Mouse (Mus musculus): ENCODE measurements around the gene Aacs. TPM values are rescaled to one million over a fixed set of nuclear protein-coding genes. Genes with fewer than 3 reads are reported as not detected.

The Aacs gene
- polyA plus RNA-seq, 1 experiment from 2014 or later = 17.9 TPM

DNA sequence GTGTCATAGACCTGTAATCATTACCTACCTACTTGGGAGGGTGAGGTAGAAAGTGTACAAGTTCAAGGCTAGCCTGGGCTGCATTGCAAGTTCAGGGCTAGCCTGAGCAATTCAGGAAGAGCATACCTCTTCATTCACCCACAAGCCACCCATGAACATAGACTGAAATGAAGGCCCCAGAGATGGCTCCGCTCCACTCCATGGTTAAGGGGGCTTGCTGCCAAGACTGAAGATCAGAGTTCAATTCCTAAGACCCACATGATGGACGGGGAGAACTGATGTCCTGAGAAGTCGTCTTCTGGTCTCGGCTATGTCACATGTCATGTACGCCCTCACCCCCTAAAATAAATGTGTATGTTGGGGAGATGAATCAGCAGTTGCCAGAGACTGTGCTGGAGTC is 9.1 kb upstream of the Aacs start:
- Histone ChIP-seq H3K36me3 (no peaks in the 10 kb centered on the region), H3K9me3 (replicated peaks) (no peaks in the 10 kb centered on the region), H3K4me1 (replicated peaks) (peaks cover 72% of the 10 kb centered on the region), H3K4me2 (peak overlapping the region; percentile 66), H3K27ac (peak overlapping the region; percentile 79), H3K27me3 (no peaks in the 10 kb centered on the region), H3K4me3 (replicated peaks) (peak overlapping the region; percentile 57), H3K9ac (peak overlapping the region; percentile 65)
- ATAC-seq (ENCODE audit: low read depth) (no peak), DNase-seq (no peak)
- WGBS (ENCODE audit: insufficient replicate concordance) = 80% methylated on average over 5 of the region's 5 CpGs

- Histone ChIP-seq H3K27me3 (no peaks in the 10 kb centered on the region), H3K4me3 (replicated peaks) (no peak overlapping the region), H3K9me3 (replicated peaks) (no peaks in the 10 kb centered on the region), H3K4me1 (replicated peaks) (peaks cover 65% of the 10 kb centered on the region), H3K27ac (peak overlapping the region; percentile 50), H3K9ac (no peak overlapping the region; the same call in 1 of the 2 replicates), H3K36me3 (no peaks in the 10 kb centered on the region), H3K4me2 (no peak overlapping the region)
- DNase-seq (no peak), ATAC-seq (ENCODE audit: low read depth) (no peak)
- WGBS (ENCODE audit: insufficient replicate concordance) = 82% methylated on average over 14 of the region's 14 CpGs
These were observed 8.4 kb upstream of the Aacs start for GRCm38 (mm10) chr5:125467261-125467660.

- H3K36me3 ChIP-seq = no peaks in the 10 kb centered on the region
- DNase-seq (no peak), ATAC-seq (ENCODE audit: low read depth) (no peak)
- H3K27me3 ChIP-seq = no peaks in the 10 kb centered on the region
- no peak overlapping the region for H3K4me2 ChIP-seq
- H3K9ac ChIP-seq = no peak overlapping the region
- 85% methylated on average over 4 of the region's 4 CpGs for WGBS (ENCODE audit: insufficient replicate concordance)
- H3K4me1 ChIP-seq (replicated peaks) = peaks cover 60% of the 10 kb centered on the region
- no peak overlapping the region for H3K4me3 ChIP-seq (replicated peaks)
- no peaks in the 10 kb centered on the region for H3K9me3 ChIP-seq (replicated peaks)
- no peak overlapping the region for H3K27ac ChIP-seq
These were observed 4.9 kb upstream of the Aacs start for GRCm38 (mm10) chr5:125470713-125471112.

DNA sequence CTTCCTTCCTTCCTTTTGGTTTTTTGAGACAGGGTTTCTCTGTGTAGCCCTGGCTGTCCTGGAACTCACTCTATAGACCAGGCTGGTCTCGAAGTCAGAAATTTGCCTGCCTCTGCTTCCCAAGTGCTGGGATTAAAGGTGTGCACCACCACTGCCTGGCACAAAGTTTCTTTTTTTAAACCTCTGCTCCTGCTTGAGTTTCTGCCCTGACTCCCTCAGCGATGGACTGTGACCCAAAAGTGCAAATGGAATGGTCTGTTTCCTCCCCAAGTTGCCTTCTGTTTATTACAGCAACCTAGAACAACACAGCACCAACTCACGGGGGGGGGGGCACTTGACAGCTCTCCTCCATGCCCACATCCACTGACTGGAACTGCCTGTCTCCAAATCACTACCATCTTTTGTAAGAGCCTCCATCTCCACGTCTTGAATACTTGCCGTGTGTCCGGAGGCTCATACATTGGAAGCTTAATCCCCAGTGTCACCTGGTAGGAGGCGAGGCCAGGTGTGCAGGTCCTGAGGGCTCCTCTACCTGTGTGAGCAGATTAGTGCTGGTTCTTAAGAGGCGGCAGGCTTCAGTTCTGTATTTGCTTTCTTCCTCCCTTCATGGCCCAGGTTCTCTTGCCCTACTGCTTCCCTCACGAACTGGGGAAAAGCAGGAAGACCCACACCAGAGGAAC is 2.7 kb upstream of the Aacs start:
- Histone ChIP-seq H3K9me3 (replicated peaks) (no peaks in the 10 kb centered on the region), H3K27me3 (no peaks in the 10 kb centered on the region), H3K4me1 (replicated peaks) (peaks cover 62% of the 10 kb centered on the region), H3K4me3 (replicated peaks) (no peak overlapping the region), H3K4me2 (no peak overlapping the region), H3K9ac (no peak overlapping the region), H3K36me3 (no peaks in the 10 kb centered on the region), H3K27ac (no peak overlapping the region)
- no peak for ATAC-seq (ENCODE audit: low read depth)
- 68% methylated on average over 9 of the region's 9 CpGs for WGBS (ENCODE audit: insufficient replicate concordance)
- no peak for DNase-seq

GRCm38 (mm10) chr5:125475030-125475429 is 584 bp upstream of the Aacs start:
- Histone ChIP-seq H3K36me3 (peaks cover 5% of the 10 kb centered on the region; the same call in 1 of the 2 replicates), H3K9ac (peak overlapping the region; percentile 66), H3K4me1 (replicated peaks) (peaks cover 57% of the 10 kb centered on the region), H3K27me3 (no peaks in the 10 kb centered on the region), H3K9me3 (replicated peaks) (no peaks in the 10 kb centered on the region), H3K4me2 (peak overlapping the region; percentile 99), H3K4me3 (replicated peaks) (peak overlapping the region; percentile 79), H3K27ac (peak overlapping the region; percentile 90)
- ATAC-seq (ENCODE audit: low read depth) (peak; percentile 13), DNase-seq (peak; percentile 20)
- 49% methylated on average over 12 of the region's 12 CpGs for WGBS (ENCODE audit: insufficient replicate concordance)

DNA sequence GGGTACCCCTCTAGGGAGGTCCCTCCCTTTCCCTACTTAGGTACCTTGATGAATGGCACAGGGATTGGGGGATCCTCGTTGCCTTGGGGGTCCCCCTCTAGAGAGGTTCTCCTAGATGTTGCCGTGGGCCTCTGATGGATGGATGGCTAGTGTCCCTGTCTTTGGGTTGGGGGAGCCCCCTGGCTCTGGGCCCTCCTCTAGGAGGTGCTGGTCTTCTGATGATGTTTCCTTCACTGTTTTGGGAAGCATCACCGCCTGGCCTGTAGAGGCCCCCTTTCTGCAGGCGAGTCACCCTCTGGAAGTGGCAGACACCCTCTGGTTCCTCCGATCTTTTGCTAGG is 642 bp downstream of the Aacs start:
- Histone ChIP-seq H3K4me2 (peak overlapping the region; percentile 99), H3K4me3 (replicated peaks) (peak overlapping the region; percentile 79), H3K27me3 (no peaks in the 10 kb centered on the region), H3K4me1 (replicated peaks) (peaks cover 53% of the 10 kb centered on the region), H3K27ac (peak overlapping the region; percentile 73), H3K36me3 (peaks cover 5% of the 10 kb centered on the region; the same call in 1 of the 2 replicates), H3K9me3 (replicated peaks) (no peaks in the 10 kb centered on the region), H3K9ac (peak overlapping the region; percentile 88)
- ATAC-seq (ENCODE audit: low read depth) = no peak; the same call in 1 of the 2 replicates
- no peak for DNase-seq
- WGBS (ENCODE audit: insufficient replicate concordance) = 35% methylated on average over 5 of the region's 5 CpGs

GRCm38 (mm10) chr5:125476799-125477198 is 1.2 kb downstream of the Aacs start:
- peak overlapping the region; percentile 79 for H3K4me3 ChIP-seq (replicated peaks)
- H3K4me2 ChIP-seq = peak overlapping the region; percentile 99
- peaks cover 5% of the 10 kb centered on the region; the same call in 1 of the 2 replicates for H3K36me3 ChIP-seq
- no peaks in the 10 kb centered on the region for H3K9me3 ChIP-seq (replicated peaks)
- DNase-seq (no peak), ATAC-seq (ENCODE audit: low read depth) (no peak)
- H3K9ac ChIP-seq = peak overlapping the region; percentile 88
- H3K27me3 ChIP-seq = no peaks in the 10 kb centered on the region
- 53% methylated on average over 7 of the region's 7 CpGs for WGBS (ENCODE audit: insufficient replicate concordance)
- H3K4me1 ChIP-seq (replicated peaks) = peaks cover 53% of the 10 kb centered on the region
- peak overlapping the region; percentile 73; the same call in 1 of the 2 replicates for H3K27ac ChIP-seq

DNA sequence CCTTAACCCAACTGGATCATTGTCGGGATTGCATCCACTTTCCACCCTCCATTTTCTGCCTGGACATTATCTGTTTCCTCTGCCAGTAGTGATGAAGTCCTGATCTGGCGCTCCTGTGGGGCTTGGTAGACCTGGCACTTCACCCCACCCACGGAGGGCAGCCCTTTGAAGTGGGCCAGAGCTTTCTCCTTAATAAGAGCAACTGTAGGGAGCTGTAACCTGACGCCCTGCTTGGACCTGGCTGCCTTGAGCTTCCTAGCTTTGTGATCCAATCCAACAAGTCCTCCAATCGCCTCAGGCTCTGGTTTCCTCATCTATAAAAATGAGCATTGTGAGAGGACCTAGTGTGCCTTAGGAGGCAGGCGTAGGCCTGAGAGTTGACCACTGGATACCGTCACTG is 1.9 kb downstream of the Aacs start:
- 70% methylated on average over 7 of the region's 7 CpGs for WGBS (ENCODE audit: insufficient replicate concordance)
- H3K36me3 ChIP-seq = peaks cover 8% of the 10 kb centered on the region
- DNase-seq (no peak), ATAC-seq (ENCODE audit: low read depth) (no peak)
- H3K4me1 ChIP-seq (replicated peaks) = peaks cover 53% of the 10 kb centered on the region
- H3K4me2 ChIP-seq = peak overlapping the region; percentile 99
- no peaks in the 10 kb centered on the region for H3K27me3 ChIP-seq
- H3K4me3 ChIP-seq (replicated peaks) = peak overlapping the region; percentile 79; the same call in 1 of the 2 replicates
- H3K9me3 ChIP-seq (replicated peaks) = no peaks in the 10 kb centered on the region
- no peak overlapping the region for H3K27ac ChIP-seq
- H3K9ac ChIP-seq = peak overlapping the region; percentile 88; the same call in 1 of the 2 replicates

DNA sequence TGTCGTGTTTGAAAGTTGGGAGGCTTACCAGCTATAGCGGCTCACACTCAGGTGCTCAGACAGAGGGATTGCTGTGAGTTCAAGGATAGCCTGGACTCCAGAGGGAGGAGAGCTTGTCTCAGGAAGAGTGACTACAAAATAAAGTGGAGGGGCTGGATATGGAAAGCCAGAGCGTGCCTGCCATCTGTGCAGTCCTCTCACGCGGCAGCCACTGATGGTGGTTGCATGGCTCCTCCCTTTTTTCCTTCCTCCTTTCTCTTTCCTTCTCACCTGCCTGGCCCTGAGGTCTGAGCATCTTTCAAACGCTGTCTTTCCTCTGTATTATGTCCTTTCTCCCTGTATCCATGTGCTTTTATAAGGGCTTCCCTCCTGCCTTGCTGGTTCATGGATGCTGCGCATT is 2.4 kb downstream of the Aacs start:
- Histone ChIP-seq H3K4me1 (replicated peaks) (peaks cover 53% of the 10 kb centered on the region), H3K4me2 (peak overlapping the region; percentile 17; the same call in 1 of the 2 replicates), H3K27ac (no peak overlapping the region), H3K9me3 (replicated peaks) (no peaks in the 10 kb centered on the region), H3K9ac (no peak overlapping the region), H3K4me3 (replicated peaks) (no peak overlapping the region), H3K36me3 (peaks cover 13% of the 10 kb centered on the region), H3K27me3 (no peaks in the 10 kb centered on the region)
- 78% methylated on average over 7 of the region's 7 CpGs for WGBS (ENCODE audit: insufficient replicate concordance)
- no peak for DNase-seq
- no peak for ATAC-seq (ENCODE audit: low read depth)

GRCm38 (mm10) chr5:125479376-125479775 is 3.8 kb downstream of the Aacs start:
- H3K9me3 ChIP-seq (replicated peaks) = no peaks in the 10 kb centered on the region
- peaks cover 52% of the 10 kb centered on the region for H3K4me1 ChIP-seq (replicated peaks)
- DNase-seq (no peak), ATAC-seq (ENCODE audit: low read depth) (no peak)
- H3K36me3 ChIP-seq = peaks cover 23% of the 10 kb centered on the region
- no peak overlapping the region for H3K9ac ChIP-seq
- H3K4me3 ChIP-seq (replicated peaks) = no peak overlapping the region
- H3K27me3 ChIP-seq = no peaks in the 10 kb centered on the region
- H3K4me2 ChIP-seq = no peak overlapping the region
- WGBS (ENCODE audit: insufficient replicate concordance) = 85% methylated on average over 3 of the region's 3 CpGs
- H3K27ac ChIP-seq = no peak overlapping the region

DNA sequence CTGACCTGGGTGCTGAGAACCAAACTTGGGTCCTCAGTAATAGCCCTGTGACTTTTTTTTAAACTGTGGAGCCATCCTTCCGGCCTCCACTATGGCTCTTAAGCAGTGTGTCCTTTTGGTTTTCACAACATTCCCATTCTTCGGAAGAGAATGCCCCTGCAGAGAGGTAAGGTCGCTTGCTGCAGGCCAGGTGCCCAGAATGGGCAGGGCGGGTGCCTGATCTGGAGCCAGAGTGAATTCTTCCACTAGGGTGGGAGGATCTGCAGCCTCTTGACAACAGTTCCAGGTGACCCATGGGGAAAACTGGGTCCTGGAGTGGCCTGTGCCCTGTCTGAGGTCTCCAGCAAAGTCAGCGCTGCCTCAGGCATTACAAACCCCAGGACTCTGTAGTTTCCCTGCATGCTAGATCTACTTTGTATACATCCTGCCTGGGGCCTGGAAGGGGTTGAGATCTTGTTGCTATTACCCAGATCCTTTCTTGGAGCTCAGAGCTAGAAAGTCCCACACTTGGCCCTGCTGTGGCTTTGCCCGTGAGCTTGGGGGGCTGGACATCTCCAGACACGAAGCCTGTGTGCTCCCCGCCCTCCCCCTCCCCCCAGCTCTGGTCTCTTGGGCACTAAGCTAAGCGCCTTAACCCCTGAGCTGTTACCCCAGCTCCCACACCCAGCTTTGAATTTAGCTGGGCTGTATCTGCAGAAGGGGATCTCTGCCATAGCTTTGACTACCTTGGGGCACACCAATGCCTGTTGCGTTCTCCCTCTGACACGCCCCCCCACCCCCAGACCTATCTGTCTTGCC is 5.0 kb downstream of the Aacs start:
- no peak overlapping the region for H3K9ac ChIP-seq
- no peak overlapping the region for H3K4me2 ChIP-seq
- H3K27ac ChIP-seq = no peak overlapping the region

More for the DNA sequence above, 5.0 kb downstream of the Aacs start:
- peaks cover 34% of the 10 kb centered on the region for H3K36me3 ChIP-seq
- no peaks in the 10 kb centered on the region for H3K9me3 ChIP-seq (replicated peaks)
- no peaks in the 10 kb centered on the region for H3K27me3 ChIP-seq
- no peak for DNase-seq
- ATAC-seq (ENCODE audit: low read depth) = no peak
- no peak overlapping the region for H3K4me3 ChIP-seq (replicated peaks)
- H3K4me1 ChIP-seq (replicated peaks) = peaks cover 43% of the 10 kb centered on the region
- 68% methylated on average over 11 of the region's 11 CpGs for WGBS (ENCODE audit: insufficient replicate concordance)
